Mouse (Mus musculus) right cerebral cortex, postnatal 10 days (tissue): ENCODE measurements around the gene Cd300c.
"Not testable (repeated sequence)": the region's sequence is repeated elsewhere in the genome, so short reads cannot be mapped to it uniquely, and the experiment has no call there.

Source experiments
- DNase-seq, 2 experiments: peaks; one replicate each; pipeline ENCODE4 v3.0.0; 2021; ENCODE audit warnings: low spot score in 2 of 2

Gene Cd300c

DNA sequence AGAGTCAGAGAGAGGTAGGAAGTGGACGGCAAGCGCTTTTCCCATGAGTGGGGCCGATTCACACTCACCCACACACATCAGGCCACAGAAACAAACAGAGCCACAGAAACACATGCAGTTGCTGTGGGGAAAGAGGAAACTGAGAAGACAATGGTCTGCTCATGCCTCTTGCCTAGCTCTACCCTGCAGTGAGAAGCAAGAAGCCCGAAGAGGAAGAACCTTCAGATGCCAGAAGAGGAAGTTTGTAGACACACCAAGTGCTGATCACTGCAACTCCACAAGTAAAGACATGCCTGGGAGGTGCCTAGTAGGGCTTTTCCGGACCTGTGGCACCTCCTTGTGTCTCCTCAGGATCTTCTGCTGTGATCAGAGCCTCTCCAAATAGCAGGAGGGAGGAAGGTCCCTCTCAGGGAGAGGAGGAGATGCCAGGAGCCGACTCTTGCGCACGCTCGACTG, at the start of gene Cd300c:
TSS of gene Cd300c (minus strand) at position 406 of the 456 bp plus-strand sequence.
- peak; percentile 23 to 33 for DNase-seq

DNA sequence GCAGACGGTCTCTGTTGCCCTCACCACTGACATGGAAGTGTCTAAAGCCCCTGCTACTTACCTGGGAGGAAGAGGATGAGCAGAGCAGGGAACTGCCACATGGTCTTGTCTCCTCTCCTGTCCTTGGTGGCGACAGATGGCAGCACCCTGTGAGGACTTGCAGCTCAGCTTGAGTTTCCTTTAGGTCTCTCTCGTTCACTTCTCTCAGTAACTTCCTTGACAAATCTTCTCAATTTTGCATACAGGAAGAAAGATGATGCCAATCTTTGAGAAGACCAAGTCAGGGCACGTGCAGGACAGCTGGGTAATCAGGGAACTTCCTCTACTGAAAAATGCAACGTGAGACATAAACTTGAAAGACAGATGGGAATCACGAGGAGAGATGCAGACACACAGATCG, 47.1 kb upstream of the Cd300c start, which contains the start of gene Cd300ld2:
TSS of gene Cd300ld2 (minus strand) at position 101 of the 400 bp plus-strand sequence.
- not testable (repeated sequence) for DNase-seq

DNA sequence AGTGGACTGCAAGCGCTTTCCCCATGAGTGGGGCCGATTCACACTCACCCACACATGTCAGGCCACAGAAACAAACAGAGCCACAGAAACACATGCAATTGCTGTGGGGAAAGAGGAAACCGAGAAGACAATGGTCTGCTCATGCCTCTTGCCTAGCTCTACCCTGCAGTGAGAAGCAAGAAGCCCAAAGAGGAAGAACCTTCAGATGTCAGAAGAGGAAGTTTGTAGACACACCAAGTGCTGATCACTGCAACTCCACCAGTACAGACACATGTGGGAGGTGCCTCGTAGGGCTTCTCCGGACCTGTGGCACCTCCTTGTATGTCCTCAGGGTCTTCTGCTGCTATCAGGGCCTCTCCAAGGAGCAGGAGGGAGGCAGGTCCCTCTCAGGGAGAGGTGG, 35.1 kb upstream of the Cd300c start:
- peak in 1 of 2 experiments; percentile 23 for DNase-seq

DNA sequence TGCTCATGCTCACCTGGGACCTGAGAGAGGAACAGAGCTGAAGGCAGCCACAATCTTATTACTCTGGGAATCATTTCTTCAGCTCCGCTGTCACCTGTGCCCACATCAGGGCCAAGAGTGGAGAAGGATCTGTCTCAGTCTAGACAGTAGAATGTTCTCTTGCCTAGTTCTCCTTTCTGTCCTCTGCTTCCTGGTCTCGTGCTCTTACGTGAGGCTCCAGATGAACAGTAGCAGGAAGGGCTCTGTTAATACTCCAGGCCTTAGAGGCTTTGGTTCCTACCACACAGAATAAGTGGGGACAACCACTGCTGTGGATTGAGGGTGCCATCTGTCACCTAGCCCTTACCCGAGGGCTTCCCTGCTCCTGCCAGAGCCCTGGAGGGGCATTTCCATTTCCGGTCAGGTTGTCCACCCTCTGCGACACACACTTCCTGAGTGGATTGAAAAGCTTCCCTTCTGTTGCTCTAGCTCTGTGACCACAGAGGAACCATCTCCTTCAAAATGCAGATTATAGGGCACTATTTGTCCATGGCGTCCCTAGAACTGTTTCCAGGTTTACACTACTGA, 32.6 kb upstream of the Cd300c start, which contains the start of gene Cd300c2:
TSS of gene Cd300c2 (minus strand) at position 407 of the 567 bp plus-strand sequence.
- no peak for DNase-seq

DNA sequence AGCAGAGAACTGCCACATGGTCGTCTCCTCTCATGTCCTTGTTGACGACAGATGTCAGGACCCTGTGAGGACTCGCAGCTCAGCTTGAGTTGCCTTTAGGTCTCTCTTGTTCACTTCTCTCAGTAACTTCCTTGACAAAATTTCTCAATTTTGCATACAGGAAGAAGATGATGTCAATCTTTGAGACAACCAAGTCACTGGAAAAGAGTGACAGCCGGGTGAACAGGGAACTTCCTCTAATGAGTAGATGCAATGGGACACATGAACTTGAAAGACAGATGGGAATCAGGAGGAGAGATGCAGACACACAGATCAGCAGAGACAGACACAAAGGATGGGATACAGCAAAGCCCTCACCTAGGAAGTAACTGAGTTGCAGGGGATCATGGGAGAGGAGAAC, 20.8 kb upstream of the Cd300c start, which contains the start of gene Cd300ld:
TSS of gene Cd300ld (minus strand) at position 130 of the 400 bp plus-strand sequence.
- DNase-seq, result no peak

DNA sequence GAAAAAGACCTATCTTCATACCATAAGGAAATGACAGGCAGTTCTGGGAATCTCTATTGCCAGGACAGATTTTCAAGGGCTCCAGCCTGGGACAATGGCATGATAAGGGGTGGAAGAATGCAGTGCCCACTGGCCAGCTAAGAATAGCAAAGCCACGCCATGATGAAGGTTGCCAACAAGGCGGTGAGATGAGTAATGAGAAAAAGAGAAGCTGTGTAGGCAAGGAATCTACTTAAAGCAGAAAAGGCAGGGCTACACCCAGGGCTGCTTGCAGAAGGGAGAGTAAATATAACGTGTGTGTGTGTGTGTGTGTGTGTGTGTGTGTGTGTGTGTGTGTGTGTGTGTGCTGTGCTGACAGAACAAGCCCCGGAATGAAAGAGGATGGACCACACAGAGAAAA, 12.9 kb upstream of the Cd300c start:
- DNase-seq, result no peak

DNA sequence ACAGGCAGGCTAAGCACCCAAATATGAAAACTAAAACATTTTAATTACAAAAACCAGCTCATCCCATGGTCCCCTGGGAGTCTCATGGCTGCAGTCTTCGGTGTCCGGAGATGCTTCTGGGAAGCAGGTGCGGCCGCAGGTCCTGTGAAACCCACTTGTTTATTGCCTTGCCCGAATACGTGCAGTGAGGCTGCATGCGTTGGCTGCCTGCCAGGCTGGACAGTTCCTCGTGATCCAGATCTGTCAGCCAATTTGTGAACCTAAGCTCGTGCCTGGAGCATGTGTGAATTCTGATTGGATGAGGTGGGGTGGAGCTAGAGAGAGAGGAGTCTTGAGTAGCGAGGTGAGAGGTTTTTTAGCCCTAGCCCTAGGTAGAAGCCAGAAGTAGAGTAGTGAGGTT, 3.8 kb upstream of the Cd300c start:
- DNase-seq, result no peak

DNA sequence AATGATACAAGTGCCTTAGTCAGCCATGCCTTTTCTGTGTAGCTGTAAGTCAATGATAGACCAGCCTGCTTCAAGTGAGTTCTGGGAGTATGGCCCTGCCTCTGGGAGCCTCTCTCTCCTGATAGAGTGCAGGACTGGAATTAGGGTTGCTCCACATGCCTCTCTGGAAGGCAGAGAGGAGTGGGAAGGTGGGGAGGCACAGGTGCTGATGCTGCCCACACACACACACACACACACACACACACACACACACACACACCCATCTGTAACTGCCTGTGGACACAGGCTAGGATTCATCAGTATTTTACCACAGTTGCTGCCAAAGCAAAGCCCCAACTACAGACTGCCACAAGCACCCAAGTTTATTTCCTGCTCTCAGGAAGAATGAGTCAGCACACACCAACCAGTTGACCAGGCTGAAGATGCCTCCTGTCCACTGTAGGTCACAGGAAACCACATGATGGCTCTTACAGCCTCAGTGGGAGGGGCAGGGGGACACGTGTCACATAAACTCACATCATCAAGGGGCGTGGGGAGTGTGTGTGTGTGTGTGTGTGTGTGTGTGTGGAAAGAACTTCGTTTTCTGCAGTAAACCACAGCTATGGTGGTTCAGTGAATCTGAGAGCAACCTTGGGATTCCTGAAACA, 3.7 kb downstream of the Cd300c start:
- DNase-seq, result no peak

DNA sequence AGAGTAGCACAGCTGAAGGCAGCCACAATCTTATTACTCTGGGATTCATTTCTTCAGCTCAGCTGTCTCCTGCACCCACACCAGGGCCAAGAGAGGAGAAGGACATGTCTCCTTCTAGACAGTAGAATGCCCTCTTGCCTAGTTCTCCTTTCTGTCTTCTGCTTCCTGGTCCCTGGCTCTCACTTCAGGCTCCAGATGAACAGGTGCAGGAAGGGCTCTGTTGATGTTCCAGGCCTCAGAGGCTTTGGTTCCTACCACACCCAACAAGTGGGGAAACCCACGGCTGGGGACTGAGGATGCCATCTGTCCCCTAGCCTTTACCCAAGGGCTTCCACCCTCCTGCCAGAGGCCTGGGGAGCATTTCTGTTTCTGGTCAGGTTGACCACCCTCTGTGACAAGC, 8.6 kb downstream of the Cd300c start:
- DNase-seq, result no peak

DNA sequence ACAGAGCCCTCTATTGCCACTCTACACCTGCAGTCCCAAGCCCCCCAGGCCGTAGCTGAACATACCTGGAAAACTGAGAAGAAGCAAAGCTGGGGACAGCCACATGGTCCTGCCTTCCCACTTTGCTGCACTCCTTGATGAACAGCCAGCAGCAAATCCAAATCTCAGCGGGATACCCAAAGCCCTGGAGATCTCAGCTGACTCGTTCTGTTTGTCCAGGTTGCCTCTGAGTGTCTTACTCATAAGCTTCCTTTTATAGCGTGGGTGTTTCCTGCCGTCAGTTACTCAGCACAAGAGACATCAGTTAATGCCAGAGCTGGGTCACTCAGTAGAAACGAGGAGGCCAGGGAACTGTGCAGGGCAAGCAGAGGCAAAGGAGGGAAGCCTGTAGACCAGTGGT, 34.8 kb downstream of the Cd300c start, which contains the start of gene Cd300lb:
TSS of gene Cd300lb (minus strand) at position 243 of the 400 bp plus-strand sequence.
- DNase-seq, result no peak

DNA sequence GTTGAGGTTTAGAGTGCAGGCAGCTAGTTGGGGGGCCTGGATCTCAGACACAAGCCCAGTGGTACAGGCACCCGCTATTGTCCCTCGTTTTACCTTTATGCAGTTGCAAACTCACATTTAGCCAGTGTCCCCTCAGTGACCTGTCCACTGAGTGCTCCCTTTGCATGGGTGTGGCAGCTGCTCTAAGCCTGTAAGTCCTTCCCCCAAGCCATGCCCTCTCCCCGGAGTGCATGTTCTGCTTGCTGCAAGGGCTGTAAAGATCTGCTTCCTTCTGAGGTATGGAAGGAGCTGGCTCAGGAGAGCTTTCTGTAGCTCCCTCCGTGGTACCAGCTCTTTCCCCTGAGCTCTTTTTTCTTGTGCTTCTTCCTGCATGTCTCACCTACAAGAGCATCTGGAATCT, 35.4 kb downstream of the Cd300c start:
- no peak for DNase-seq

DNA sequence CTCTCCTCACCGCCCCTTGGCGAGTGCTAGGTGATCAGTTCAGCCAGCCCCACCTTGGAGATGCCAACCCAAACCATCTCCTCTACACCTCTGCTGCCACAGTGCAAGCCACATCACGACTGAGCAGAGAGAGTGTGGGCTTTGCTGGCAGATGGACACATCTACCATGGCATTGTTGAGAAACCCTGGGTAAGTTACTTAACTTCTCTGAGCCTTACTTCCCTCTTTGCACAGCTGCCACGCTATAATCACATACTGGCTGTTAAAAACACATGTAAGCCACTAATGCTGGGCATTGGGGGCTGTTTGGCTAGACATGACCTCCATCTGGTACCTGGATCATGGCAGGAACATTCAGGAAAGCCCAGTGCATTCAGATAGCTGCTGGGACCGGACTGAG, 37.9 kb downstream of the Cd300c start:
- DNase-seq, result no peak

DNA sequence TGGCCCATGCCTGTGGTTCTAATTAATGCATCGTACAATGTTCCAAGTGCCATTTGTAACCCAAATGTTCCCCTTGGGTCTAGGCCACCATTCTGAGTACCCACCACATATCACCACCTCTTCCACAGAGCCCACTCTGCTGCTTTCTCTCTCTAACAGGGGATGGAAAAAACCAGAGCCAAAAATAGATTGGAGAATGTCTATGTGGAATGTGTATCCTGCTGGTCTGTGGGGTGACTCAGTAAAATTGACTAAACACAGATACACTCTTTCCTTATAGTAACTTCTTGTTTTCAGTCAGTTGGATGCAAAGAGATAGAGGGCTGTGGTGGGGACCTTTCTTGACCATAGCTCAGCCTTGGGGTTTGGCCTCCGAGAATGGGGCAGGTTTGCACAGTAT, 39.4 kb downstream of the Cd300c start:
- no peak for DNase-seq

DNA sequence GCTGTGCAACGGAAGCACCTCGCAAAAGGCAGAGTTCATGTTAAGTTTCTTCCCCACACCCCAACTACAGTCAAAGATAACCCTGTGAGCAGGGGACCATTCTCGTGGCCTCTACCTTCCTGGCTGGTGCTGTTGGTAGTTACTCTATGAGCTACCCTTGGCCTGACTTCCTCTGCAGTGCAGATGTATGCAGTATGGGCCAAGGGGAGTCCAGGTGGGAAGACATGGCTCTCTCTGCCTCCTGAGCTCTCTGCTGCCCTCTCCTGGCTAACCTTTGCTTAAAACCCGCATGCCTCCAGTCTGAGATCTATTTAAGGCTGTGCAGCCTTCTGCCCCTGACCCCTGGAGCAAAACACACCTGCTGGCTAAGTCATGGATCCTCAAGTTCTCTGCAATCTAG, 45.0 kb downstream of the Cd300c start:
- no peak for DNase-seq

DNA sequence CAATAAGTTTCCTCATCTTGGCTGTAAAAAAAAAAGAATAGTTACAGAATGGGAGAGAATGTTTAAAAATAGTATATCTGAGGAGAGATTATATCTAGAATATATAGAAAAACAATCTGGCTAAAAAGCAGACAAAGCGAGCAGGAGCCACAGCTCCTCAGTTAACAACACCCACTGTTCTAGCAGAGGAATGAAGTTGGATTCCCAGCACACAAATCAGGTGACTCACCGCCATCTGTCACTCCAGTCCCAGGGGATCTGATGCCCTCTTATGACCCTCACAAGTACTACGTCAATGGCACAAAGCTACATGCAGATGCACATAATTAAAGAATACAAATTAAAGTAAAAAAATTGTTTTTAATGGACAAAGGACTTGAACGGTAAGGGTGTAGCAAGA, 46.5 kb downstream of the Cd300c start:
- peak; percentile 45 to 59 for DNase-seq

DNA sequence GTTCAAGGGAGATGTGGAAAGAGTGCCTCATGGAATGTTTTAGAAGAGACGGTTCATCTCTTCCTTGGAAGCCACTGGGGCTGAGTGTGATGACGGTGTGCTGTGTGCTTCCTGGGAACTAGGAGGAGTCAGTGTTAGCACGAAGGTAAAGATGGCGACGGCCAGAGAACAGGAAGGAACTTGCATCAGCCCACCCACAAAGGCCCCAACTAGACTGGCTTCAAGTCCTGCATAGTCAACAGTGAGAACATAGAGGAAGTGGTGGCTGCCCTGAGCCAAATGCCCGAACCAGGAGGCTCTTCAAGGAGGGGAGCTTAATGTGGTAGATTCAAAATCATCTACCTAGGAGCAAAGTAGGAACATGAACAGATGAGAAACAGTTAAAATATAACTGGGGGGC, 51.8 kb downstream of the Cd300c start:
- DNase-seq, result no peak

DNA sequence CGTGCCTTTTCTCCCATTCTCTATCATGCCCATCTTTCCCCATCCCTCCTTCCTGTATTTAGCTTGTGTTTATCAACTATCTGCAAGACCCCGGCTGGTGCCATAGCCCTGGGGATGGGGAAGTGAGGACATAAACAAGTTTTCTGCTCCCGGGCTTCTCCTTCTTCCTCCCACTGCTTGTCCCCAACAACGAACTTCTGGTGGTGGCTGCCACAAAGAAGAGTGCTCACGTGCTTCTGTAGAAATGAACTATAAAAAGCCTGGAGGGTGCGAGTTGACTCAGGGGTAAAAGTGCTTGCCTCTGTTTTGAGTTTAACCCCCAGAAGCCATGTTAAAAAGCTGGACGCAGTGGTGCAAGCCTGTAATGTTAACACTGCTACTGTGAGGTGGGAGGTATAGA, 54.0 kb downstream of the Cd300c start:
- DNase-seq, result no peak

DNA sequence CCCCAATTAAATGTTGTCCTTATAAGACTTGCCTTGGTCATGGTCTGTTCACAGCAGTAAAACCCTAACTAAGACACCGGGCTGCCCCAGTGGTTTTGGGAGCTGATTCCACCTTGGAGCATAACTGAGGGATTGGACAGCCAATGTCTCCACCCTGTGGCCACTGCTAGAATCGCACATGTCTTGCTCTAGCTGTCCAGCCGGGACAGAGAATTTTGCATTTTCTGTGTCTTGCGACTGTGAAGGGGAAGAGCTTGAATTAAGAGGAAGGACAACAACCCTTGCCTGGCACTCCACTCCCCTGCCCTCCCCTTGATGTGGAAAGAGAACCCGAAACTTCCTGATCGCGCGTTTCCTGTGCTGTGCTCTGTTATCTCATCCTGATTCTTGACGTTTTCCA, 56.1 kb downstream of the Cd300c start:
- peak; percentile 84 to 90 for DNase-seq

DNA sequence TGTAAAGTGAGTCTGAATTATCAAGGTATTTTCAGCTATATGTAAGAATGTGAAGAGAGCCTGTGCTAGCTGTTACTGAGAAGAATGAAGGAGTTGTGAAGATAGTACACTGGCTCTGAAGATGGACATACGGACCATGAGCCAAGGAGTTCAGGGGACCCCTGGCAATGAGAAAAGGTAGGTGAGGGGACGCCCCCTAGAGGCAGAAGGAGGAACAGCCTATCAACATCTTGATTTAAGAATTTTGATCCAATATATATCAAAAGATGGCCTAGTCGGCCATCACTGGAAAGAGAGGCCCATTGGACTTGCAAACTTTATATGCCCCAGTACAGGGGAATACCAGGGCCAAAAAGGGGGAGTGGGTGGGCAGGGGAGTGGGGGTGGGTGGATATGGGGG, 59.4 kb downstream of the Cd300c start:
- DNase-seq, result not testable (repeated sequence)

DNA sequence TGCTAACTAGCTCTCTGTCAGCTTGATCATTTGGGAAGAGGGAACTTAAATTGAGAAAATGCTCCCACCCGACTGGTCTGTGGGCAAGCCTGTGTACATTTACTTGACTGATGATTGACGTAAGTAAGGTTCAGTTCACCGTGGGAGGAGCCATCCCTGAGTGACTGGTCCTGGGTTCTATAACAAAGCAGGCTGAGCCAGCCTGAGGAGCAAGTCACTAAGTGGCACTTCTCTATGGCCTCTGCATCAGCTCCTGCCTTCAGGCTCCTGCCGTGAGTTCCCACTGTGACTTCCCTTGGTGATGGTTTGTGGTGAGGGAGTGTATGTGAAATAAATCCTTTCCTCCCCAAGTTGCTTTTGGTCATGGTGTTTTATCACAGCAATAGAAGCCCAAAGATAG, 60.9 kb downstream of the Cd300c start:
- no peak for DNase-seq

DNA sequence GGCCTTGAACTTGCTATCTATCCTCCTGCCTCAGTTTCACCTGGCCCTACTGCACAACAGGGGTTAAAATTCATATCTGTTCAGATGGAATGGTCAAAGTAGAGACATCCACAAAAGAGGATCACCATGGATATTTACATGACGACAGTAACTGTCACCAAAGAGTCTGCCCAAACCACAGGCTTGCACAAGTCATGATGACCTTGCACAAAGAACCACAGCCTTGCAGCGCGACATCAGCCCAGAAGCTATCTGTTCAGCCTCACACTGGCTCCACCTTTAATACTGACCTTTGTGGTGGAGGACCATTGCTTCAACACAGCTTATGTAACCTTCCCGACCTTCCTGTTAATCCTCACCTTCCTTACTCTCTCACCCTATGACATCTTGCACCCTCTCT, 61.4 kb downstream of the Cd300c start:
- no peak for DNase-seq
